Mouse (Mus musculus) heart, adult 18-20 months (tissue): Measurements from ENCODE around the gene Mkrn2. TPM values are rescaled to one million over a fixed set of nuclear protein-coding genes. Genes with fewer than 3 reads are reported as not detected.
"Not testable (repeated sequence)": the region's sequence is repeated elsewhere in the genome, so short reads cannot be mapped to it uniquely, and the experiment has no call there.

ENCODE experiments used
- DNase-seq, 2 experiments: peaks; one replicate each; pipeline ENCODE4 v3.0.0; 2021 to 2022; ENCODE audit warnings: mixed read lengths in 1 of 2
- total RNA-seq, 2 experiments: library from RNA; stranded (reverse); gene quantifications; 2 replicates each; pipeline ENCODE4 v1.2.3; 2021

Mkrn2 gene
- total RNA-seq, 2 experiments from 2014 or later = 36.7 to 41.0 TPM

- DNase-seq = no peak
Measured at GRCm38 (mm10) chr6:115607429-115607828, 5.7 kb downstream of the Mkrn2 start.

- DNase-seq = peak in 1 of 2 experiments; percentile 39
Measured at GRCm38 (mm10) chr6:115609121-115609520, 7.4 kb downstream of the Mkrn2 start.

GRCm38 (mm10) chr6:115610301-115610700 is 8.6 kb downstream of the Mkrn2 start:
- no peak for DNase-seq

- no peak for DNase-seq
Measured at GRCm38 (mm10) chr6:115613793-115614192, 12.1 kb downstream of the Mkrn2 start.

- DNase-seq = no peak
Measured at GRCm38 (mm10) chr6:115615983-115616382, 14.3 kb downstream of the Mkrn2 start.

- DNase-seq = peak in 1 of 2 experiments; percentile 61
Measured at GRCm38 (mm10) chr6:115619818-115620217, 18.1 kb downstream of the Mkrn2 start.

- no peak for DNase-seq
Measured at GRCm38 (mm10) chr6:115620942-115621341, 19.2 kb downstream of the Mkrn2 start.

GRCm38 (mm10) chr6:115626121-115626520 is 24.4 kb downstream of the Mkrn2 start:
- DNase-seq = no peak

- no peak for DNase-seq
Measured at GRCm38 (mm10) chr6:115631056-115631795, 29.5 kb downstream of the Mkrn2 start.

GRCm38 (mm10) chr6:115634015-115634414 is 32.3 kb downstream of the Mkrn2 start:
- DNase-seq = no peak

GRCm38 (mm10) chr6:115638188-115638587 is 36.5 kb downstream of the Mkrn2 start:
- not testable (repeated sequence) for DNase-seq

GRCm38 (mm10) chr6:115643315-115643714 is 41.6 kb downstream of the Mkrn2 start:
- no peak for DNase-seq

GRCm38 (mm10) chr6:115649792-115650365 is 48.2 kb downstream of the Mkrn2 start:
- no peak for DNase-seq

- DNase-seq = peak; percentile 27 to 35
Measured at GRCm38 (mm10) chr6:115650476-115651427, 49.0 kb downstream of the Mkrn2 start.

GRCm38 (mm10) chr6:115651719-115652118 is 50.0 kb downstream of the Mkrn2 start:
- no peak for DNase-seq

GRCm38 (mm10) chr6:115653939-115654338 is 52.2 kb downstream of the Mkrn2 start:
- DNase-seq = no peak

GRCm38 (mm10) chr6:115658802-115659201 is 57.1 kb downstream of the Mkrn2 start:
- no peak for DNase-seq

- no peak for DNase-seq
Measured at GRCm38 (mm10) chr6:115664268-115664667, 62.6 kb downstream of the Mkrn2 start.

GRCm38 (mm10) chr6:115666641-115667040 is 64.9 kb downstream of the Mkrn2 start:
- peak in 1 of 2 experiments; percentile 54 for DNase-seq
